Mouse (Mus musculus): ENCODE results near the gene Ush2a.
A peak's percentile ranks its signal among the peaks of the same experiment; 100 is the strongest.

DNA sequence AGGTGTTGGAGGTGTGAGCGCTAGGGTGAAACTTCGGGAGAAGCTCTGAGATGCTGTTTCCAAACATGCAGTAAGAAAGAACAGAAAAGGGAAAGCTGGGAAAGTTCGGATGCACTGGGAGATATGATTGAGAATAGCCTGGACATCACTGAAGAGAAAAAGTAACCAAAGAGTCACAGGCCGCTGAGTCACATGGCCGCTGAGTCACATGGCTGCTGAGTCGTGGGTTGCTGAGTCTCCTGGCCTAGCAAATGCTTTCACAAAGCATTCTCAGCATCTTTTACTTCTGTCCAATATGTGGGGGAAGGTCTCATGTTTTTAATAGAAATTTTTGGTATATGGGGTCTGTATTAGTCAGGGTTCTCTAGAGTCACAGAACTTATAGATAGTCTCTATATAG, 500.6 kb downstream of the Ush2a start:
- TF ChIP-seq POLR2A (IDR thresholded peaks at IDR 0.05; ENCODE audit: insufficient read length, low read depth) (no peak), POLR2AphosphoS2 (IDR thresholded peaks at IDR 0.05; ENCODE audit: insufficient read length, low read depth) (no peak), USF1 (IDR thresholded peaks at IDR 0.05; ENCODE audit: low read depth) (peak; percentile 64), MYOD1 (IDR thresholded peaks at IDR 0.05; ENCODE audit: control insufficient read depth in 1 of 3, insufficient read length in 2 of 3, low read depth in 2 of 3) (no peak)

Data from myocyte (in vitro differentiated cells).